Mouse (Mus musculus): ENCODE results near the gene Cntf.

Gene Cntf

DNA sequence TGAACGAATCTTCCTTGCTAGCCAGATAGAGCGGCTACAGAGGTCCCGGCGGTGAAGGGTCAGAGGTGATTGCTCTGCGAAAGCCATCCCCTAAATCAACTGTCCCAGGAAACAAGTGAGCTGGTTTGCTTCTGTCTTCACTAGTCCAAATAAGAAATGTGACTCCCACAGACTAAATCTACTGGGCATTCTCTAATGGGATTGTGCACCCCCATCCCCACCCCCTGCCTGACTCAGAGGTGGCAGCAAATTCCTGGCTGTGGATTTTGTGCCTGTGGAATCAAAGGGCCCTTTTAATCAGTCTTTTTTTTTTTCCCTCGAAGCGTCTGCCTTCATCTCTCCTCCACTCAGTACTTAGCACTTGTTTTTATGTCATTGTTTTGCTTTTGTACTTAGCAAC is at the start of gene Cntf:
TSS of gene Cntf (minus strand) at position 325 of the 400 bp plus-strand sequence.
- peak; percentile 18 for DNase-seq (ENCODE audit: extremely low spot score, low spot score)

DNA sequence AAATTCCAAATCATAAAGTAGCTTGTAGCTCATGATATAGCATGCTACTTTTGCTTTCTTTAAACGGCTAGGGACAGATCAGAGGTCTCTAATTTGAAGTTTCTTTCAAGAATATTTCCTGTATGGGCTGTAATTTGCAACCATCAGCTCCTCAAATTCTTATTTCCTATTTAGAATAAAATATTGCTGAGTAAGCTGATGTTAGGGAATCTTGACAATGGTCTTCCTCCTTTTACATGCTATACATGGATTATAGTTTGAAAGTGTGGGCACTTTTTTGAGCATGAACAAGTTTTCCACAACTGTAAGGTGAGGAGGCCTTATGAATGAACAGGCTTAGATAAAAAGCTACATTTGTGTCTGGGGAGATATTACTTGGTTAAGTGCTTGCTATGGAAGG is 48.5 kb upstream of the Cntf start:
- DNase-seq (ENCODE audit: extremely low spot score, low spot score), result no peak

DNA sequence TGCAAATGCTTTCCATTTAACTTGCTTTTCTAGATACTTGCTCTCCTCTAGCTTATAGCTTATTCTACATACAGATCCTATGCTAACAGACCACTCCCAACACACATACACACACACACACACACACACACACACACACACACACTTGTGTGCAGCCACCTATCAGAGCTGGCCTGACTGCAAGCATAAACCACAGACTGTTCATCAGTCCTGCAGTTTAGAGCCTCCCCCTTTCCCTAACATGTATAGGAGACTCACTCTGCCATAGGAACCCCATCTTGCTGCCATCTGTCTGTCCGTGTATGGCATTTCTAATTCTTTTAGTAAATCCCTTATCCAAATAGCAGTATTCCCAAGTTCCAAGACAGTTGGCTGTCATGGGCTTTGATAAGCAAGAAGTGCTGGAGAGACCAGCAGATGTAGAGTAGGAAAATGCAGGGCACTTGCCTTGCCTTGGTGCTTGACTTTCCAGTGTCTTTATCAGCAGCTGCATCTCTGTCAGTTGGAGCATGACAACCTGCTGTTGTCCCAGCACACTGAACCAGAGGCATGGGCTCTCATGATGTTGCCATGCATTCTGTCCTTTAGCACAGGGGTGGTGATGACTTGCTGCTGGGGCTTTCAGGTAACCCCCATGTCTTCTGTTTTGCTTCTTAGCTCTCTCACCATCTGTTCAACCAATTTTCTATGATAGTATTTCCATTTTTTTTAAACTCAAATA is 47.4 kb upstream of the Cntf start:
- no peak for DNase-seq (ENCODE audit: extremely low spot score, low spot score)

DNA sequence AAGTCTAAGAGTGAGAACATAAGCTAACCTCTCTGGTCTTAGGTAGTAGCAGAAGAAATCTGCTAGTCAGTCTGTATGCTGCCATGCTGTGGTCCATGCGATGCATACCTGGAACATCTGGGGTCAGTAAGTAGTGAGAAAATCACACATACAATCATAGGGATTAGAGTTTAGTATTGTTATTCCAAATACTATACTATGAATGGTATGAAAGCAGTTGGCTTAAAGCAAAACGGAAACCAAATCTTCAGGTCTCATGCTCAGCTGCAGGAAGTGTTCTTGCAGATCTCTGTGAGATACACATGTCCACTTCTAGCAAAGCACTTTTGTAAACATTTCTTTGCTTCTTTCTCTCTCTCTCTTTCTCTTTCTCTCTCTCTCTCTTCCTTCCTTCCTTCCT is 40.8 kb upstream of the Cntf start:
- no peak for DNase-seq (ENCODE audit: extremely low spot score, low spot score)

DNA sequence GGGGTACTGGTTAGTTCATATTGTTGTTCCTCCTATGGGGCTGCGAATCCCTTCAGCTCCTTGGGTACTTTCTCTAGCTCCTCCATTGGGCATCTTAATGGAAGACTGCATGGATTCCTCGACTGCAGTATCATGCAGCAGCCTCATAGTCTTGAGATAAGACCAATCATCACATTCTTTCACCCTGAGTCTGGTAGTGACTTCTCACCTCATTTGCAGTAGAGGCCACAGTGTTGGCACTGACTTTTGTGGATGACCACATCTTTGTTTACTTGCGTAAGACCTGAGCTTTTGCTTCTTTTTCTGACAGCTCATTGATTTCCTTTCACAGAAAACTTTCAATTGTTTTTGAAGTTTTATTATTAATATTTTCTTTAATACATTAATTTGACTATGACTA is 40.3 kb upstream of the Cntf start:
- DNase-seq (ENCODE audit: extremely low spot score, low spot score), result no peak

DNA sequence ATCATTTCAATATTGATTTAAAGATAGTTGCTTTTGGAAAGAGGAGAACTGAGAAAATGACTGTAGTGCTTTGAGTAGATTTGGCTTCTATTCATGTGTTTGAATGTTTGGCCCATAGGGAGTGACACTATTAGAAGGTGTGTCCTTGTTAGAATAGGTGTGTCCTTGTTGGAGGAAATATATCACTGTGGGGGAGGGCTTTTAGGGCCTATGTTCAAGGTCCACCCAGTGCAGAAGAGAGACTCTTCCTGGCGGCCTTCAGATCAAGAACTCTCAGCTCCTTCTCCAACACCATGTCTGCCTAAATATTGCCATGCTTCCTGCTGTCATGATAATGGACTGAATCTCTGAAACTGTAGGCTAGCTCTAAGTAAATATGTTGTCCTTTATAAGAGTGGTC is 38.8 kb upstream of the Cntf start:
- DNase-seq (ENCODE audit: extremely low spot score, low spot score), result no peak

DNA sequence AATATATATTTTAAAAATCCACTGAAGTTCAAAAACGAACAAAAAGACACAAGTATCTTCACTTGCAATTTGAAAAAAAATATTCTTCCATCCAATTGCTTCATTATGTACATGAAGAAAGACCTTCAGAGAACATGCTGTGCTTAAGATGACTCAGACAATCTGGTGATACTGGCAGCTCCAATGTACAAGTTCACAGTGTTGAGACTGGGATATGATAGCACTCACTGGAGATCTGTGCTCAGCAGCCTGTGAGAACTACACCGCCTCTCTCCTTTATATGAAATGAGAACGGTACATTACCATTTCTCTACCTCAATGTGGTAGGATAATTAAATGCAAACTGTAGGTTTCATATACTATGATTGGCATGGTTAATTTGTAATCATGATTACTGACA is 37.4 kb upstream of the Cntf start:
- DNase-seq (ENCODE audit: extremely low spot score, low spot score), result no peak

DNA sequence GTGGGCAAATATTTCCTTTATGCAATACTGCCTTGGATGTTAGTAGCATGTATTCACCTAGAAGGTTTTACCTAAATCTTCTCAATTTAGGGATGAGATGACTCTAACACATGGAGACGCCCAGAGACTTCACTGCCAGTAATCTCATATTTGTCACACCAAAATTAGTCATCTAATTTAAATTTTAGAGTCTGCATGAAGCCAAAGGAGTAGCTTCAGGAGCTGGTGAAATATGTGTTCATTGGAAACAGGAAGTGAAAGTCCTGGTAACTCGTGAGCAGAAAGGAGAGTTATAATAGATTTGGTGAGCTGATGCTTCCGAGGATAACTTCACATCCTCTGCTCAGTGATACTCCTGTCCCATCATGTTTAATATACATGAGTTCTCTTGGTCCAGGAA is 35.6 kb upstream of the Cntf start:
- DNase-seq (ENCODE audit: extremely low spot score, low spot score), result no peak

DNA sequence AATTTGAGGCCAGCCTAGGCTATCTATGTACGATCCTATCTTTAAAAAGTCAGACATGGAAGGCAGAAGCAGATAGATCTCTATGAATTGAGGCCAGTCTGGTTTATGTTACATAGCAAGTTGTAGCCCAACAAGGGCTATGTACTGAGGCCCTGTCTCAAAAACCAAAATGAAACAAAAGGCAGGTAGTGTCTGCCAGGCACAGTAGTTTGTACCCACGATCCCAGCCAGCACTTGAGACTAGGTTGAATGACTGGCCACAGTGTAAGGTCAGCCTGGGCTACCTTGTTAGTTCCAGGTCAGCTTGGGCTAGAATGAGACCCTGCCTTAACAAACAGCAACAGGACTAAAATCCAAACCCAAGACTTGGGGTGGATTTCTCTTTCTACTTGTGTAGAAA is 35.2 kb upstream of the Cntf start:
- DNase-seq (ENCODE audit: extremely low spot score, low spot score), result no peak

DNA sequence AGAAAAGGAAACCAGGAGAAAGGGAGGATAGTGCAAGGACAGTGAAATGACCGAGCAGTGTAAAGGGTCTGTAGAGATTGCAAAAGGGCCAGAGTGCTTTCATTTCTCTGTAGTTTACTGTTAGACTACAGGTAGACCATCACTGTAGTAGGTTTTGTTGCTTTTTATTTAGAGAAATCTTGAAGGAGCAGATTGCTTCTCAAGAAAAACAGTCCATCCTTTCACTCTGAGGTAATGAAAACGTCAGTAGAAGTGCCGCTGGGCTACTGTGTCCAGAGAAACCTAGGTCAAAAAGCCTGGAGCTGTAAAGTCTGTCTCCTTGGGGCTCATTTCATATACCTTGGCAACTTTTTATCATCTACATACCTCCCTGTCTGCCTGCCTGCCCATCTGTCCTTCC is 33.6 kb upstream of the Cntf start:
- no peak for DNase-seq (ENCODE audit: extremely low spot score, low spot score)

DNA sequence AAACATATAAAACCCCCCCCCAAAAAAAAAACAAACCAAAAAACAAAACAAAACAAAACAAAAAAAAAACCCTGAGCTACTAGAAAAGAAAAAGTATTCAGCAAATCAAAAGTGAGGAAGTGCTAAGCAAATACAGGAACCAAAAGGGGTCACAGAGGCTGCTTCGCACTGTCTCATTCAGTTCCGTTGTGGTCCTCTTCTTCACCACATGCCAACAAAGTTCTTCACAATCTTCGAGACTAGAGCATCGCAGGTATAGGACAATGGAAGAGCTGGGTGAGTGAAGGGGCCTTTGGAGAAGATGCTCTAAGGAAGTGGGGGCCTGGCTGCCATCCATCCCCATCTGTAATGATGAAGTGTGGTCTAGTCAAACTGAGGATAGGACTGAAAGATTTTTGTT is 33.0 kb upstream of the Cntf start:
- DNase-seq (ENCODE audit: extremely low spot score, low spot score), result no peak

DNA sequence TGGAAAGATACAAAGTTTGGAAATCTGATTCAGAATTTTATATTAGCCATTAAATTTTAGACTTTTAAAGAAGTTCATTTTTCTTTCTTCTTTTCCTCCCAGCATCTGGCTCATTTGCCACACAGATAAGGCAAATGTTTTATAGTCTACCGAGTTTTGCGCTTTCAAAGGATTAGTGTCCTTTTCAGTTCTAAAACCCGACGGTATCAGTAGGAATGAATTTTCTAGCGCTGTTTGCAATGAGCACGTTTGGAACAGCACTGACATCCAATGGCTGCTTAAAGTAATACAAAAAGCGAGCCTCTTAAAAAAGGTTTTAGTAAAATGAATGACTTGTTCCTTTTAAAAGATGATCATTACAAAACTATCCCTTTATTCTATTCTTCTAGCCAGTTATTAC is 31.6 kb upstream of the Cntf start:
- DNase-seq (ENCODE audit: extremely low spot score, low spot score), result no peak

DNA sequence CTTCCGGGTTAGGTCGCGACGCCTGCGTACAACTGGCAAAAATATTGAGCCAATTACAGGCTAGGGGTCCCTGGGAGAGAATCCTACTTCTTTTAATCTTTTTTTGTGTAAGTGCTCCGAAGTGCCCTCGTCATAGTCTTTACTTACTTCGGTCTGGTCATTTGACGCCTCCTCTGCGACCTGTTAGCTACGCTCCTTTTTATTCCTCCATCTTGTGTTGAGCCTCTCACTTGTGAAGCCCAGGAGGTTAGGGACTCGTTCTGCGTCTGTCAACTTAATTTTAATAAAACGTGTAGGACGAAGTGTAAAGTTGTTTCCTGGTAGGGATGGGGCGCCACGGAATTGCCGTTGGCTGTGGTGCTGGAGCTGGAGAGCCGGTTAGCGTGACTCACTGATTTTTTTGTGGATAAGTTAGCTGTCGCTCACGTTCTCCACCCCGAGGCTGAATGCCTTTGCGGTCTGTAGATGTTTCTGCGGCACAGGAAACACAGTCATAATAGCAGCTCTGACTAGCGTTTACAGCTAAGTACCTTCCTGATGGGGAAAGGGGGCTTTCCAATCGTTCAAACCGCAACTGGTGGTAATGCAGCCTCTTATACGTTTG is 31.0 kb upstream of the Cntf start:
- no peak for DNase-seq (ENCODE audit: extremely low spot score, low spot score)

DNA sequence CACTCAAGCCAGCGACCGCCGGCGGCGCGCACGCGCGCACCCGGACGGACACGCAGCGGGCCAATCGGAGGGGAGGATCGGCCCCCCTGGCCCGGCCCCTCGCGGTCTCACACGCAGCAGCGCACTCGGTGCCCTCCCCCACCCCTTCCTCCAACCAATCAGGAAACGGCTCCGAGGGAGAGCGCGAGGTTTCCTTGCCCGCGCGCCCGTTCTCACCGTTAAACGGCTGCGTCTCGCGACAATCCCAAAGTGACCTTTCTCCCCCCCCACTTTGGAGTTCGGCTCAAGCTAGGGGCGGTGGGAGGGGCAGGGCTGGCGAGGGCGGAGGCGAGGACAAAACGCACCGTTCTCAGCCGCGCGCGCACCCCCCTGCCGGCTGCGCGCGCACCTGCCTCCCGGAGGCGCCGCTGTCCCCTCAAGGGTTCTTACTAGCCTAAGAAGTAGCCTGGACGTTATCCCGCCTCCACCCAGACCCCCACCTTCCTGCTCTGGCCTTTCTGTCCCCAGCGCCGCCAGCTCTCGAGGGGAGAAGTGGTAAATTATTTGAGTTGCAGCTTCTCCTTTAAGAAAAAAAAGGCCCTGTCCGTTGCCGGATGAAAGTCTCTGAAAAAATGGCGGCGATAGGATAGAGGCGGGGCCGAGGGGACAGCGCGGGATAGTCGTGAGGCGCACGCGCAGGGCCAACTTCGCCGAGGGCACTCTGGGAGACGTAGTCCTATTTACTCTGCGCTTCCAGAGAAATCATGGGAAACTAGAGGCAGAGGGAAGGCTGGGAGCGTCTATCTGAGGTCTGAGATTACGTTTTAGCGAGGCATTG is 30.3 kb upstream of the Cntf start, which contains the start of the genes Zfp91 and Lpxn:
TSS of gene Zfp91 (minus strand) at position 616 of the 817 bp plus-strand sequence.
TSS of gene Lpxn (plus strand) at position 683 of the 817 bp plus-strand sequence.
- peak; percentile 94 for DNase-seq (ENCODE audit: extremely low spot score, low spot score)

DNA sequence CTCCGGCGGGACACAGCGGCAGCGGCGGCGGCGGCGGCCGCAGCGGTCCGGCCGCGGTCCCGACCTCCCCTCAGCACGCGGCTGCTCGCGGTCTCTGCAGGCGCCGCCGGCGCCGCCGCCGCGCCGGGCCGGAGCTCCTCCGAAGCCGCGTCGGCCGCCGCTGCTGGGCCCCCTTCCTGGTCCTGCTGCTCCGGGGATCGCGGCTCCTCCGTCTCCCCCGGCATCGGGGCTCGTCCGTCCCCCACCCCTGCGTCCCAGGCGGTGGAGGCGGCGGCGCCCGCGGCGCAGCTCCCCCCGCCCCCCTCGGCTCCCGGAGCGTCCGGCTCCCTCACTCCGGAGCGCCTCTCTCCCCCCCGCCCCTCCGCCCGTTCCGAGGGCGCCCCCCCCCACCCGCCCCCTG is 29.7 kb upstream of the Cntf start:
- DNase-seq (ENCODE audit: extremely low spot score, low spot score), result no peak

DNA sequence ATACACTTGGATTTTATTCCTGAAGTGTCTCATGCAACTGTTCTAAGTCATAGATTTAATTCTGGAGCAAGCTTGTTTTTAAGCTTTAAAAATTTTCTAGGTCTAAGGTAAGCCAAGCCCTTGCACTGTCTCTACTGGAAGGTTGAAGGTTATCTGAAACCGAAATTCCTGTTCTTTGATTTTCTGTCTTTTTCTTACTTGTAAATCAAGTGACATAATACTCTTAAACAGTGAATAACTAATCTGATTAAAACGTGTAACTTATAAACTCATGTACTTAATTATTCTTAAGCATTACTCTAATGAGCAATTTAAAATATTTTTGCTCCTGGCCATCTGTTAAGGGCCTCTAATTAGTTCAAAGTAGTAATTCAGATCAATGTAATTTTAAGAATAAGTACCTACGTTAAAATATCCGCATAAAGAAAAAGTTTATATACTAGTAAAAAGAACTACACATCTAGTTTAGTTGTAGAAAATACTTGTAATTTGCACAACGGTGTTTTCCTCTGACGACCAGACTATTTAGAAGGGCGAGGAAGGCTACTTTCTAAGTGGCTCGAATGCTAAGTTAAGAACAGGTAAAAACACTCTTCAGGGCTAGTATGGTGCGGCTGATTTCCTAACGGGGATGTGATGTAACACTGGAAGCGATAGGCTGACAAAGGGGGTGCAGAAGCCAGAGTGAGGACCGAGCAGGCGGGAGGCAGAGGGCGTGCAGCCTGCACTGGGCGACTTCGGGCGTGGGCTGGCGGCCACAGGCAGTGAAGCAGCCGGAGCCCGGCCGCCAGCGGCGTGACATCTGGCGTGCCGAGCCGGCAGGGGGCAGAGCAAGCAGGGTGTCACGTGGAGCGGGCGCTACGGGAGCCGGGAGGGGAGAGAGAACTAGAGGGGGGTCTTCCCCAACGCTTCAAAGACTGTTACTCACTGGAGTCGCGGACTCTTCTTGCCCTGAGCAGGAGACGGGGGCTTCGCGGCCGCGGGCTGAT is 28.9 kb upstream of the Cntf start:
- peak; percentile 90 for DNase-seq (ENCODE audit: extremely low spot score, low spot score)

DNA sequence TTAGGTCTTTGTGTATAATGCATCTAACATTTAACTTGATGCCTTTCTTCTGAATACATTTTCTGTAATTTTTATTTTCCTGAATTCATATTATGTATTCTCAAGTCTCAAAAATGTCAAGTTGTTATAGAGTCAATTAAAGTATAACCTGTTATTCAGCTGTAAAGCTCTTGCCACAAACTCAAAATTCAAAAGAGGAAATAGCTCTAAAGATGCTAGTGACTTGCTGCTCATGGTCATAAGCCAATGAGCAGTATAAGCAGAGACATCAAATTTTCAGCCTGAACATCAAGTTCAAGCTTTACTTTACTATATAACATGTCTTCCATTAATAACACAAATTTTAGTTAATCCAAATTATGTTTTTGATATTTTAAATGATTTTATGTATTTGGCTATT is 26.9 kb upstream of the Cntf start:
- DNase-seq (ENCODE audit: extremely low spot score, low spot score), result no peak

DNA sequence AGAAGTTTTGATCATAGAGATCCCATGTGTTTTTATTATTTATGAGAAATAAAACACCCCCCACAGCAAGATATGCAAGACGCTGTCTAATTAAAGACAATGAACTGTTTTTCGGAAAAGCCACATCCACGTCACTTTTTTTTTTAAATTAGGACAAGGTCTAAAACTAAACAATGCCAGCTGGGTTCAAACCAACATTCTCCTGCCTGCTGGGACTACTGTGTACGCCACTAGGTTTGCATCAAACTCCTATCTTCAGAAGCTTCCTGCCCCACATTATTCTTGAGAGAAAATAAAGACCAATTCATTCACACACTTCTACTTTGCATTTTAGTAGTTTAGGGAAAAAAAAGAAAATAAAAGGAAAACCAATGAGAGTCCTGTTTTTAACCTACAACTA is 22.3 kb upstream of the Cntf start:
- DNase-seq (ENCODE audit: extremely low spot score, low spot score), result no peak

DNA sequence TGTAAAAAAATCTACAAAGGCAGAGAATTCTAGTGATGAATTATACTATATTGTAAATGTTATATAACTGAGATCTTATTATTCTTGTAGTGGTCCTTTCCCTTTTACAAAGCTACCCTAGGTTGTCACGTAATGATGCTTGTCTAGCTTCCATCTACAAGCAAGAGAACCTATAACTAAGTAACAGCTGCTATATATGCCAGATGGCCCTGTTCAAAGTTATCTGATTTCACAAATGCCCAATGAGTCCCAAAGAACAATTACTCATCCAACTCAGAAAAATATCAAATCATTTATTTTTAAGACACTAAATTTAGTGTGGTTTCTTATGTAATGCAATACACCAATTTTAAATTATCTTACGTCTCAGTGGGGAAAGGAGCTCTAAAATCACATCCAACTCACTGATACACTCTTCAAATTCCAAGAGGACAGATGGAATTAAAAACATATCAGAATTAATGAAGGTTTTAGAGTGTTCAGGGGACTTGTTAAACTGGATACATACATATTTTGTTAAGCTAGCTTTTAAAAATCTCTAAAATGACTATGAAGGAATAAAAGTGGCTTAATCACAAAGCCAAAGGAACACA is 21.5 kb upstream of the Cntf start:
- DNase-seq (ENCODE audit: extremely low spot score, low spot score), result no peak

DNA sequence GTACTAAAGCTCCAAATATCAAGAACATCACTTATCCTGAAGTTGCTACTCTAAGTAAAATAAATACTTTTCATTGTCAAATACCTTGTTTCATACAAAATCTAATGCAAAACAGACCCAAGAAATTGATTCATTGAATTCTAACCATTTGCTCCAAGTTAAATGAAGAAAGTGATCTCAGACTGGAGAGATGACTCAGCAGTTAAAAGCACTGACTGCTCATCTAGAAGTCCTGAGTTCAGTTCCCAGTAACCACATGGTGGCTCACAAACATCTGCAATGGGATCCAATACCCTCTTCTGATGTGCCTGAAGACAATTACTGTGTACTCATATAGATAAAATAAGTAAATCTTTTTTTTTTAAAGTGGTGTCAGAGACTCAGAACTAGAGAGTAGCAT is 15.0 kb upstream of the Cntf start:
- no peak for DNase-seq (ENCODE audit: extremely low spot score, low spot score)

DNA sequence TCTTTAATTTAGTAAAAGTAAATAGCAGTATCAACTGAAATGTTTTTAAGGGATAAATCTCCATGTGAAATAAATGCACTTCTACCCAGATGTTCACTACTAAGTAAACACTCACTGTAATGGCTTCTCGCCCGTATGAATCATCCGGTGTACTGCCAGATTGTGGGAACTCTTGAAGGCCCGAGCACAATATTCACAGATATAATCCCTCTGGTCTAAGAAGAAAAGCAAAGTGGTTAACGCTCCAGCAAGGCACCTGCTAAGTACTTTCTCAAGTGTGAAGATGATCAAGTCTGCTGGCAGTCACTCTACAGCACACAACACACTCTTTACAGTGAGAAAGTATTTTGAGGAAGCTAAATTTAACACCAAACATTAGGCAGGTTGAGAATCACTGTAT is 5.5 kb upstream of the Cntf start:
- DNase-seq (ENCODE audit: extremely low spot score, low spot score), result no peak
